Mouse (Mus musculus) T-cell, adult 2 months (primary cell): ENCODE results near the gene Catsperd.
"Not testable (repeated sequence)": the region's sequence is repeated elsewhere in the genome, so short reads cannot be mapped to it uniquely, and the experiment has no call there.

Experiments
- DNase-seq: peaks from one replicate; pipeline ENCODE4 v3.0.0; 2022; ENCODE audit warnings: low spot score

Catsperd gene

GRCm38 (mm10) chr17:56613236-56613844, 14.6 kb upstream of the Catsperd start, which contains the start of gene Rpl36:
Gene Rpl36 (plus strand): TSS chr17:56613416.
- peak; percentile 91 for DNase-seq

GRCm38 (mm10) chr17:56613893-56614292, 14.1 kb upstream of the Catsperd start:
- DNase-seq: peak; percentile 60

- no peak for DNase-seq
Observed at GRCm38 (mm10) chr17:56614391-56615135, 13.4 kb upstream of the Catsperd start.

GRCm38 (mm10) chr17:56615136-56615784, 12.7 kb upstream of the Catsperd start:
- no peak for DNase-seq

- no peak for DNase-seq
Observed at GRCm38 (mm10) chr17:56615792-56616191, 12.2 kb upstream of the Catsperd start.

- no peak for DNase-seq
Observed at GRCm38 (mm10) chr17:56616725-56617124, 11.2 kb upstream of the Catsperd start.

- no peak for DNase-seq
Observed at GRCm38 (mm10) chr17:56617628-56618027, 10.3 kb upstream of the Catsperd start.

- no peak for DNase-seq
Observed at GRCm38 (mm10) chr17:56625495-56625894, 2.4 kb upstream of the Catsperd start.

- no peak for DNase-seq
Observed at GRCm38 (mm10) chr17:56626260-56626659, 1.7 kb upstream of the Catsperd start.

GRCm38 (mm10) chr17:56626754-56627470, 1.0 kb upstream of the Catsperd start, which contains the start of gene Lonp1:
Gene Lonp1 (minus strand): TSS chr17:56626887.
- peak; percentile 96 for DNase-seq

GRCm38 (mm10) chr17:56629800-56630781, 2.1 kb downstream of the Catsperd start:
- not testable (repeated sequence) for DNase-seq

GRCm38 (mm10) chr17:56631807-56632206, 3.9 kb downstream of the Catsperd start:
- no peak for DNase-seq

GRCm38 (mm10) chr17:56634023-56634422, 6.1 kb downstream of the Catsperd start:
- no peak for DNase-seq

GRCm38 (mm10) chr17:56643237-56643636, 15.3 kb downstream of the Catsperd start:
- DNase-seq: no peak

- no peak for DNase-seq
Observed at GRCm38 (mm10) chr17:56647546-56647945, 19.6 kb downstream of the Catsperd start.

GRCm38 (mm10) chr17:56651801-56652200, 23.9 kb downstream of the Catsperd start:
- DNase-seq: no peak

- no peak for DNase-seq
Observed at GRCm38 (mm10) chr17:56654771-56655170, 26.8 kb downstream of the Catsperd start.

- DNase-seq: no peak
Observed at GRCm38 (mm10) chr17:56655311-56655710, 27.4 kb downstream of the Catsperd start.

GRCm38 (mm10) chr17:56656171-56656570, 28.2 kb downstream of the Catsperd start:
- DNase-seq: no peak

- no peak for DNase-seq
Observed at GRCm38 (mm10) chr17:56663659-56664058, 35.7 kb downstream of the Catsperd start.

- no peak for DNase-seq
Observed at GRCm38 (mm10) chr17:56664333-56664732, 36.4 kb downstream of the Catsperd start.
